Mouse (Mus musculus) heart, adult 9 months (tissue): ENCODE measurements around the gene Rnf34.

ENCODE experiments used
- DNase-seq, 2 experiments: peaks; one replicate each; pipeline ENCODE4 v3.0.0; 2022; ENCODE audit warnings: low spot score in 2 of 2

Rnf34 gene

DNA sequence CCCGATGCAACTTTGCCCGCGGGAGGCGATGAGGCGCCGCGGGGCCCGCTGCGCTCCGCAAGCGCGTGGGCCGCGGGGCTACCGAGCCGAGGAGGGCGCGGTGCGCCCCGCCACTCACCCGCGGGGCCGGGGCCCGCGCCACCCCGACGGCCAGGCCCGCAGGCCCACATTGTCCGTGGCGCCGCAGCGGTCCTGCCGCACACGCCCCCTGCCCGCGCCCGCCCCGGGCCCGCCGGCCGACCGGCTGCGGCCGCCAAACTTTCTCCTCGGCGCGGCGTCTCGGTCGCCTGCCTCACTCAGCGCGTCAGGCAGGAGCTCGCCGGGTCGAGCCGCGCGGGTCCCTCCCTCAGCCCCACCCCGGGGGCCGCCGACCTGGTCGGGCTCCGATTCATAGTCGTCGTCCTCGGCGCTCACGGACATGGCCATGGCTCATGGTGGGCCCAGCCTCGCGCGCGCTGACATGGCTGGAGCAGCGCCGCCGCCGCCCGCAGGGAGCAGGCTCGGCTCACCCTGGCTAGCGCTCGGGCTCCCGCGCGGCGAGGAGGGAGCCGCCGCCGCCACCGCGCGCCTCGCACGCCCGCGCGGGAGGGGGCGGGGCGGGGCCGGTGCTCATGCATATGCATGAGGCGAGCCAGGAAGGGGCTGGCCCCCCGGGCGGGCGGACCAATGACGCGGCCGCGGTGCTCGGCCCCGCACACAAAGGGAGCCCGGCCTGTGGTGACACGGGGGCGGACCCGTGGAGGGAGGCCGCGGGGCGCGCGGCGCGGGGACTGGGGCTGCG lies 50.1 kb downstream of the Rnf34 start:
- DNase-seq: peak; percentile 87

DNA sequence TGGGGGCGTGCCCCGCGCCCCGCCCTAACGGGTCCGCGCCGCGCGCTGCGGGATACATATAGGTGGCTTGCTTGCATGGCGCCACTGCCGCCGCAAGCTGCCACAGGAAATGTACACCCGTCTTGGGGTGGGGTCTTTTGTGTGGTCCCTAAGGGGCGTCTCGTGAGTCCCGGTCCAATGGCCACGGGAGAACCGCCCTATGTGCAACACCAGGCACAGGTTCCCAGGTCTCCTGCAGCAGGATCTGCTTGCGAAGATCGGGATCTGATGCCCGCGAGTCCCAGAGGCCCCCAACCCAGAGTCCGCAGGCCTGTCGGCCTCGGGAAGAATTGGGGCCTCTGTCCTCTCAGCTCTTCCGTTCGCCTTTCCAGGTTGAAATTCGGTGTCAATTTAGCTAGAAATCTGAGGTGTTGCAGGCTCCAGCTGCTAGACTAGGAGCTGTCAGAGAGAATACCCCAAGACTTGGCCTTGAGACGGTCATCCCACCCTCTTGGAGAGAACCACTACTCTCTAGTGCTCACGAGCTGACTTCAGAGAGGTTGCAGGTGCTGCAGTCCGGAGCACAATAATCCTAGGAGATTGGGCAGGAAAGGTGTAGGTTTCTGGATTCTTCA lies 50.8 kb downstream of the Rnf34 start:
- DNase-seq: no peak

- DNase-seq: no peak
Observed at GRCm38 (mm10) chr5:122901179-122901578, 51.3 kb downstream of the Rnf34 start.

DNA sequence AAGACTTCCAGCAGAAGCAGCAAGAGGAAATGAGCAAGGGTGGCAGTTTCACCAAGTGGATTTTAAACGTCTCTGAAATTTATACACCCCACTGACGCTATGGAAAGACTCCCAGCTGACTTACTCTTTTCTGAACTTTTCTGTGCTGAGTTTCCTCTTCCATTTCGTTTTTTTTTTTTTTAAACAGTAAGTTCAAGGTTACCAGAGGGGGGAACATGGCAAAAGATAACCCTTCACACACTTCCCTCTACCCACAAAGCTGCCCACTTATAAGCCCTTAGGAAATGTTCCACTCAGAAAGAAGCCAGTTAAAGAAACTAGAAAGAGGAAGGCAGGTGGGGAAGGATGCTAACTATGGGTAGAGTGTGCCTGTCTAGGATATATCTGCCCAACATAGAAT lies 51.8 kb downstream of the Rnf34 start:
- DNase-seq: no peak

- no peak for DNase-seq
Observed at GRCm38 (mm10) chr5:122902228-122902627, 52.4 kb downstream of the Rnf34 start.

DNA sequence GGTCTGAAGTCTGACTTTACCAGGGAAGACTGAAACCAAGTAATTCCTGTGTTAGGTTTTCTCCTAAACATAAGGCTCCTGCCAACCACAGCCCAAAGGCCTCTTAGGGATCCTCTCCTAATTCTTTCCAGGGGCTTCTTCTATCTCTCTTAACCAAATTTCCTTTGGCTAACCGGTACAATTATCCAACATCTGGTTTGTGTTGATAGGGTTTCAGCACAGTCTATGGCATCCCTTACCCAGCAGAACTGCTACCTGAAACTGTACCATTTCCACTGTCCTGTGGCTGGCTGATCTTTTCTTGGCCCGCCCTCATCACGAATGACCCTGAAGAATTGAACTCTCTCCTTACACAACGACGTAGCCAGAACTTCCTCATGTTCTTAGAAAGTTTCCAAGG lies 53.3 kb downstream of the Rnf34 start:
- no peak for DNase-seq

- no peak for DNase-seq
Observed at GRCm38 (mm10) chr5:122907182-122907581, 57.3 kb downstream of the Rnf34 start.

DNA sequence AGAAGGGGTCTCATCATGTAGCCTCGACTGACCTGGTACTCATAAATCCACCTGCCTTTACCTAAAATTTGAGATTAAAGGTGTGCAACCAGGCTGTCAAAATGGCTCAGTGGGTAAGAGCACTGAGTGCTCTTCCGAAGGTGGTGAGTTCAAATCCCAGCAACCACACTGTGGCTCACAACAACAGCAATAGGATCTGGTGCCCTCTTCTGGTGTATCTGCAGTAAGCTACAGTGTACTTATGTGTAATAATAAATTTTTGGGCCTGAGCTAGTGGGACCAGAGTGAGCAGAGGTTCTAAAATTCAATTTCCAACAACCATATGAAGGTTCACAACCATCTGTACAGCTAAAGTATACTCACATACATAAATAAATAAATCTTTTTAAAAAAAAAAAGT lies 58.2 kb downstream of the Rnf34 start:
- DNase-seq: no peak

GRCm38 (mm10) chr5:122909481-122909880 lies 59.6 kb downstream of the Rnf34 start:
- DNase-seq: peak in 1 of 2 experiments; percentile 22

DNA sequence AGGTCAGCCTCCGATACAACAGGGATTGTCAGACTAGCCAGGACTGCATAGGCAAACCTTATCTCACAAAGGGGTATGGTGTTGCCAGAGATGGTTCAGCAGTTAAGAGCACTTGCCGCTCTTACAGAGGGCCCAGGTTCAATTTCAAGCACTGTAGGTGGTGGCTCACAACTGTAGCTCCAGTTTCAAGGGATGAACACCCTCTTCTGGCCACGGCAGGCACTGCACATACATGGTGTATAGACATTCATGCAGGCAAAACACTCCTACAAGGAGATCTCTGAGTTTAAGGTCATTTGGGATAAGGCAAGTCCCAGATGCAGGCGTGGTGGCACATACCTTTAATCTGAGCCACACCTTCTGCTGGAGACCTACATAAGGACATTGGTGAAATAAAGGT lies 63.0 kb downstream of the Rnf34 start:
- DNase-seq: no peak

DNA sequence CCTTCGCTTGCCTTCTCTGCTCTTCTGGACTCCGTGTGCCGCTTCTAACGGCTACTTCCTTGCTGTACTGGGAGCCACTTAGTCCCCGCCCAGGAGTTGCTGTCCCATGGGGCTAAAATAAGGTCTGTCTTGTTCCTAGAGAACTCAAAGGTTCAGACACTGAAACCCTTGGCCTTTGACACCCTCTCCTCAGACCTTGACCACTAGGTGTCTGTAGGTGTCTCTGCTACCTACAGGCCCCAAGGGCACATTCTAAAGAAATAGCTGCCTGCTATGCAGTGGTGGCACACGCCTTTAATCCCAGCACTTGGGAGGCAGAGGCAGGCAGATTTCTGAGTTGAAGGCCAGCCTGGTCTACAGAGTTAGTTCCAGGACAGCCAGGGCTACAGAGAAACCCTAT lies 66.3 kb downstream of the Rnf34 start:
- no peak for DNase-seq

GRCm38 (mm10) chr5:122917982-122918711 lies 68.3 kb downstream of the Rnf34 start:
- no peak for DNase-seq

GRCm38 (mm10) chr5:122920557-122920956 lies 70.7 kb downstream of the Rnf34 start:
- DNase-seq: no peak
